Mouse (Mus musculus): Measurements from ENCODE around the gene Wap. TPM values are rescaled to one million over a fixed set of nuclear protein-coding genes. Genes with fewer than 3 reads are reported as not detected.

Wap gene
- total RNA-seq, 2 experiments from 2014 or later, result not detected

DNA sequence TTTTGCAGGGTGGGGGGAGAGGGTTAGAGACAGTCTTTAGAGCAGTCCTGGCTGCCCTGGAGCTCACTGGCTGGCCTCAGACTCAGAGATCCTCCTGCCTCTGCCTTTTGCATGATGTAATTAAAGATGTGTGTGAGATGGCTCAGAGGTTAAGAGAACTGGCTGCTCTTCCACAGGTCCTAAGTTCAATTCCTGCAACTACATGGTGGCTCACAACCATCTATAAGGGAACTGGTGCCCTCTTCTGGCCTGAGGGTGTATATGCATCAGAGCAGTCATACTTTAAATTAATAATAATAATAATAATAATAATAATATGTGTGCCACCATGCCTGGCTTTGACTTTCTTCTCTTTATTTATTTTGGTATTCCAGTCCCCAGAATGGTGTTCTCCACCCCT, 8.8 kb downstream of the Wap start:
- DNase-seq, result peak; percentile 29 to 31
- intact Hi-C loops (cut with DNase I), result loop anchor here (5.0 kb wide), 3 partner anchors 102 to 262 kb away; partner anchors contain the start of gene Purb

DNA sequence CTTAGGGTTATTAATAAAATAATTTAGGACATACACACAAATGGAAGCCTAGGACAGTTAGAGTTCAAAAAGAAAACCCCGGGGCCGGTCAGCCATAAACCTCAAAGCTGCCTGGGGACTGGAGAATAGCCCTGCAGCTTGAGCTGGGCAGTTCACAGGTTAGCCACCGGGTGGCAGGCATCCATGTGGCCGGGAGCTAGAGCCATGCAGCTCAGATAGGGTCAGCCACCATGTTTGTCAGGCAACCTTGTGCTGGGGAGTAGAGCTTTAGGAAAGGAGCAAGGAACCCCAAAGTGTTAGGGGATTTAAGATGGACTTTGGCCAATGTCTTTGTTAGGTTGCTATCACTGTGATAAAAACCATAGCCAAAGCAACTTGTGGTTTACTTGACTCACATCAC, 9.9 kb downstream of the Wap start:
- DNase-seq, result peak; percentile 33 to 39
- intact Hi-C loops (cut with DNase I), result loop anchor here (5.0 kb wide), 3 partner anchors 101 to 261 kb away; partner anchors contain the start of gene Purb

DNA sequence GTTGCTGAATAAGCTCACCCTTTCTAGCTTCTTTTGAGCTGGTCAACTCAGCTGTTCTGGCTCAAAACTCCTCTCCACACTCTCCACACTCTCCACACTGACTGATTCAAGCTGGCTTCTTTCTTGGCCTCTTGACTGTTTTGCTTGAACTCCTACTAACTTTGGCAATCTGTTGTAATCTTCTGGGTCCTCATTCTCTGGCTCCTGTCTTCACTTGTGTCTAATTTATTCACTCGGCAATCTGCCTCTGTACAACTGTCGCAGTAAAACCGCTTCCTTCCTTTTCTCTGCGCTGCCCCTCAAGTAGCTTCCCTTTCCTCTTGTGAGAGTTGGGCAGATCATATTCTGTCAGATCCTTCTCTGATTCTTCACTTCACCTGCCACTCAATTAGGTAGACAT, 10.7 kb downstream of the Wap start:
- DNase-seq, result no peak

DNA sequence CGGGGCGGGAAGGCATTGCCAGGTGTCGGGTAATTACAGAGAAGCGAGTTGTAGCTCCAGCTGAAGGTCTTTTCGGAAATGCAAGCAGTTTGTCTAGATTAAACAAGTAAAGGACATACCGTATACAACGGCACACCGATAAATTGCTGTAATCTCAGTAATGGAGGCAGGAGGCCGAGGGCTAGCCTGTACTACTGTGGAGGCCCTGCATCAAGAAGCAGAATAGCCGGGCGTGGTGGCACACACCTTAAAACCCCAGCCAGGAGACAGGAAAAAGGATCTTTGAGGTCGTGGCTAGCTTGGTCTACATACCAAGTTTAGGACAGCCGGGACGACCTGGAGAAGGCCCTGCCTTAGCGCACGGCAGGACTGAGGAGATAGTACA, 12.1 kb downstream of the Wap start:
- intact Hi-C loops (cut with DNase I), result loop anchor here (1.0 to 5.0 kb wide), 4 partner anchors 80 to 259 kb away; partner anchors contain the start of genes Ccm2 and Purb
- no peak for DNase-seq

More for the DNA sequence above, 10.7 kb downstream of the Wap start:
- intact Hi-C loops (cut with DNase I), result loop anchor here (5.0 kb wide), 3 partner anchors 100 to 260 kb away; partner anchors contain the start of gene Purb

DNA sequence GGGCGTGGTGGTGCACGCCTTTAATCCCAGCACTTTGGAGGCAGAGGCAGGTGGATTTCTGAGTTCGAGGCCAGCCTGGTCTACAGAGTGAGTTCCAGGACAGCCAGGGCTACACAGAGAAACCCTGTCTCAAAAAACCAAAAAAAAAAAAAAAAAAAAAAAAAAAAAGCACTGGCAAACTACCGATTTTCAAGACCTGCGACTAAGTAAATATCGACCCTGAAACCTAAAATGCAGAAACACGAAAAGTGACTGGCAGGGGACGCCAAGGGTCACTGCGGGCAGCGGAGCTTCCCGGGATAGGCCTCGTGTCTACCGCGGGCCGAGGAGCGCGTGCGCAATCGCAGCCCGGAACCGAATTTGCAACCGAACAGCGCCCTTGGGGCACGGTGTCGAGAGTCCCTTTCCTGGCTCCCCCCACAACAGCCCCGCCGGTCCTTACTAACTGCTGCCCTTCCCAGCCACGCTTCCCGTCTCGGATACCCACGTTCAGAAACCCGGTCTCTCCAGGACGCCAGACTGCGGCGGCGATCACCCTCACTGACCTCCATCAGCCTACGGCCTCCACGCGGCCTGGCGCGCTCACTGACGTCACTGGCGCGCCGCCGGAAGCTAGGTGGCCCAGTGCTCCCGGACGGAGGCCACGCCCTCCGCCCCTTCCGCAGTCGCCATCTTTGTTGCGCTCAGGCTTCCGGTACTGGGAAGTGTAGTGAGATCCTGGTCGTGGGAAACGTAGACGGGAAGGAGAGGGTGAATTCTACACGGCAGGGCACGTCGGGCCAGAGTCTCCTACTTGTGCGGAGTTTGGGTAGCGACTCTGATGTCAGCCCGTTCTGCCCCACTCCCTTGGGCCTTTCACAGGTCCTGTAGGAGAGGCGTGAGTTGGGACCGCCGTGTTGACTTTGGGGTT, 12.7 kb downstream of the Wap start, which contains the start of gene Tbrg4:
Gene Tbrg4, minus strand, starts transcription at position 590 of the 910 bp plus-strand sequence.
- intact Hi-C loops (cut with DNase I), result loop anchor here (1.0 to 5.0 kb wide), 4 partner anchors 79 to 258 kb away; partner anchors contain the start of genes Ccm2 and Purb
- DNase-seq, result peak; percentile 93 to 96

DNA sequence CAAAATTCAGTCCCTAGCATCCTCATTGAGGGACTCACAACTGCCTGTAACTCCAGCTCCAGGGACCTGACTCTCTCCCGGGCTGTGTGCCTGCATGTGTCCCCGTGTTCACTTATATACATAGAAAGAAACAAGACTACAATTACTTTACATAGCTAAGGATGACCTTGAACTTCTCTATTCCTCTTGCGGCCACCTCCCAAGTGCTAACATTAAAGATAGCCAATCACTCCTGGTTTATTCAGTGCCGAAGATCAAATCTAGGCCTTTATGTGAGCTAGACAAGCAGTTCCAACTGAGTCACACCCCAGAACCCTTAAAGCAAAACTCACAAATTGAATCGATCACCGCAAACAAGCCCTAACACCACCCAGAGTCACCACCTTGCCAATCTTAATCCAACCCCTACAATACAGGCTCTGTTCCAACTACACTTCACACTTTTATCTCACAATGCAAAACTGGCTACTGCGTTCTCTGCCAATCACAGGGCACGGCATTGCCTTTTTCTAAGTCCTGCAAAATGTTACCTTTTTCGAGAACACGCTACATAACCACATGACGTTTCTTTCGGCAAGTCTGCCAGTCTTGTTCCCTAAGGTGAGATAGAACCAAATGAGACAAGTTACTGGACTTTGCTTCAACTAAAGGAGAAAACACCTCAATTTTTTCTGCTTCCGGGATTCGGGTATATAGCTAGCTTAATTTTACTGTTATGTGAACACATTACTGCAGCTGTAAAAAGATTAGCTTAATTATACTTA, 13.6 kb downstream of the Wap start:
- intact Hi-C loops (cut with DNase I), result loop anchor here (5.0 kb wide), 3 partner anchors 98 to 258 kb away; partner anchors contain the start of gene Purb
- DNase-seq, result no peak

DNA sequence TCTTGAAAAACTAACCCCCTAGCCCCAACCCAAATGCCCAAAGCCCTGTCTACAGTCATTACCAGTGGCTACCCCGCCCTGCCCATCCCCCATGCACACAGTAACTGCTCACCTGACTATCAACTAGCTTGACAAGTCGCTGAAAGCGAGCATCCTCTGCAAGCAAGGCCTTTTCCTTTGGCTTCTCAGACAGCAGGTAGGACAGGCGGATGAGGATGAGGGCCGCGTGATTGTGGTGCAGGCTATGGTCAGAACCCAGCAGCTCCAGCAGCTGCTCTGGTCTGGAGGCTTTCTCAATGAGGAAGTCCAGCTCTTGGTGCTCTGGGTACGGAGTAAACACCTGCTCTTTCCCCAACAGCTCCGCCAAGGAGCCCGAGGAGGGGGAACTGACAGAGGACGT, 14.7 kb downstream of the Wap start:
- no peak for DNase-seq
- intact Hi-C loops (cut with DNase I), result no loop called here

DNA sequence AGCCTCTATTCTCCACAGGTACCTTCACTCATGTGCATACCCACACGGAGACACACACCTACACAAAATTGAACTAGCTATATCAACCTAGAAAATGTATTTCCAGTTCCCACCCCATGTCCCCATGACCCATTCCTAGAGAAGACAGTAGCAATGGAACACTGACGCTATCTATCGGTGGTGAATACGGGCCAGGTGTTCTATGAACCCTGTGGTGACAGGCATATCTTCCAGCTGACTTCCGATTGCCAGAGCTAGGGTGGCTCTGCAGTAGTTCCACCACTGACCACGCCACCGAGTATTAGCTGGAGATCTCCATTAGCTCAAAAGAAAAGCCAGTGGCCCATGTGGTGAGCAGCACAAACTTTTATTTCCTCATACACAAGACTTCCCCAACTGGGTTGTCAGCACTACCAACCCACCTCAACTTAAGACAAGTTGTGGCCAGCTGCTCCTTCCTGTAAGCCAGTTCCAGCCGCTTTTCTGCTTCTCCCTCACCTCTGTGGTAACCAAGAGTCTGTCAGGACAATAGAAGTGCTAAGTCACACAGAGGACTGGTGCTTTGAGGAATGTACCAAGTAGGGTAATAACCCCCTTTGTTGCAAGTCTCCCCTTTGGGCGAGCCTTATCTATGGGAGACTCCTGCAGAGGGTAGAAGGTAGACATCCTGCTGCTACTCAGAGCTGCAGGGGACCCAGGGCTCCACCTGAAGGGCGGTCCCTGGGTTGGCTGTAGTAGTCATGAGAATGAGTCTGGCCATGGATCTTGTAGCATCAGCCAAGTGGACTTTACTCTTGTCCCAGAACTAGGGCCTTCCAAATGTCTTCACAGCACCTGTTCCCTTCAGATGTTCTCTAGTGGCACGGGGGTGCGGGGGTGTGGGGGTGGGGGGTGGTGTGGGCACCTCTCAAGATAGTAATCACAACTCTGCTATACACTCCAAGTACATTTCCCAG, 22.9 kb downstream of the Wap start:
- intact Hi-C loops (cut with DNase I), result no loop called here
- no peak for DNase-seq

DNA sequence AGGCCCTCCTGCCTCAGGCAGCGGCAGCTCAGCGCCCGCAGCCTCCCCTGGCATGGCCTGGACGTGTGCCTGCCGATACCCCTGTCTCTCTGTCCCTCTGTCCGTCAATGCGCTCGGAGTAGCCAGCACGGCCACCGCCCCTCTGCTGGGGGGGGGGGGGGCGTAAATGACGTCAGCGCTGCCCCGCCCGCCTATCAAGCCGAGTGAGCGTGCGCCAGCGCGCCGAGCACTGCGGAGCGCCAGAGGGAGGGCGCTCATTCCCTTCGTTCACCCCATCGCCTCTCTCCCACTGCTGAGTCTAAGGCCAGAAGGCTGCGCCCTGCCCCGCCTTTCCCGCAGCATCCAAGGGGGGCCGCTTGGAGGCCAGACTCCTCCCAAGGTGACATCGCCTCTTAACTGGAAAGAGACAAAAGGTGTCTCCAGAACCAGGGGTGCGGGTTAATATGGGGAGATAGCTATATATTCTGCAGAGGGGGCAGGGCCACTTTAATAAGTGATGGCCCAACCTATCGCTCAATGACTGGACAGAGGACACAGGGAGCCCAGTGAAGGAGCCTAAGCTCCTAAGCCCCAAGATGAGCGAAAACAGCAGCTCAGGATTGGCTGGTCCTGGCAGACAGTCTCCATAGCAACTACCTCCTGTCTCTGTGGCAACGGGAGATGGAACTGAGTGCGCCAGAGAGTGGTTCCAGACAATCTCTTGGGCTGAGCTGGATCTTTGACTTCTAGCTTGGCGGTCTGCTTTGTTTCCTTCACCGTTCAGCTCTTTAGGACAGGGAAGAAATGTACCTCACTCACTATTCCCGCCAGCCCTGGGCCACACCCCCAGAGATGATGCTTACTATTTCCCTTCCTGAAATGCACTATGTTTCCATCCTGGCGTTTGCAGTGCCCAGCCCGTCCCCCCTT, 32.7 kb downstream of the Wap start, which contains the start of gene Nacad:
Gene Nacad, minus strand, starts transcription at position 563 of the 909 bp plus-strand sequence.
- no peak for DNase-seq
- intact Hi-C loops (cut with DNase I), result no loop called here

DNA sequence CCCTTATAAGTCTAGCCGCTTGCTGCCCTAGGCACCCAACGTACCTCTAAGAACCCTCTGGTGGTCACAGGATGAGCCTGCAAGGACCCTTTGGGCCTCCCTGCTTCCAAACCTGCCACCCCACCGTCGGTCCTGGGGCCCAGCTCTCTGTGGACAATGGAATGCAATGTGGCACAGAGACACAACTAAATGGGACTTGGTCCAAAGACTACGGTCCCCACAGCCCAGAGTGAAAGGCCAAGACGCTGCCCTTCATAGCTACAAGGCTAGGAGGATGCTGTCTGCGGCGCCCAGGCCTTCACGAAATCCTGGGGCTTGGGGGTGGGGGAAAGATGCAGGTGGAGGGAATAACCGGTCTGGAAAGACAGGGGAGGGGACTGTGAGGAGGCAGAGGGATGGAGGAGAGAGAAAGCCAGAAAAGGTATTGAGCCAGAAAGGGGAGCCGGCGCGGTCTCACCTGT, 33.4 kb downstream of the Wap start:
- DNase-seq, result no peak
- intact Hi-C loops (cut with DNase I), result no loop called here

DNA sequence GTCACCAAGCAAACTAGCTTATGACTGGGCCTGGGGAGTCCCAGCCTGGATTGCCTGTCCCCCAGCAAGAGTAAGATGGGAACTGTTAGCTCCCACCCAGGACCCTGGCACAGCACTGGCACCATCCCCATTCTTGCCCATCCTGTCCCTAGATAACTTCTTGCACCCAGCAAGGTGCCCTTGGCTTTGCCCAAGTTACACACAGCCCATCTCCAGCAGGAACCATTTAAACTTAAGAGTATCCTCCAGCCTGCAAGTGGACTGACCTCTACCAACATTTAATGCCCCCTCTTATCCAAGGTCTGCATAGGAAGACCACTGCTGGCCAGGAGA, 33.9 kb downstream of the Wap start:
- DNase-seq, result no peak
- intact Hi-C loops (cut with DNase I), result no loop called here

DNA sequence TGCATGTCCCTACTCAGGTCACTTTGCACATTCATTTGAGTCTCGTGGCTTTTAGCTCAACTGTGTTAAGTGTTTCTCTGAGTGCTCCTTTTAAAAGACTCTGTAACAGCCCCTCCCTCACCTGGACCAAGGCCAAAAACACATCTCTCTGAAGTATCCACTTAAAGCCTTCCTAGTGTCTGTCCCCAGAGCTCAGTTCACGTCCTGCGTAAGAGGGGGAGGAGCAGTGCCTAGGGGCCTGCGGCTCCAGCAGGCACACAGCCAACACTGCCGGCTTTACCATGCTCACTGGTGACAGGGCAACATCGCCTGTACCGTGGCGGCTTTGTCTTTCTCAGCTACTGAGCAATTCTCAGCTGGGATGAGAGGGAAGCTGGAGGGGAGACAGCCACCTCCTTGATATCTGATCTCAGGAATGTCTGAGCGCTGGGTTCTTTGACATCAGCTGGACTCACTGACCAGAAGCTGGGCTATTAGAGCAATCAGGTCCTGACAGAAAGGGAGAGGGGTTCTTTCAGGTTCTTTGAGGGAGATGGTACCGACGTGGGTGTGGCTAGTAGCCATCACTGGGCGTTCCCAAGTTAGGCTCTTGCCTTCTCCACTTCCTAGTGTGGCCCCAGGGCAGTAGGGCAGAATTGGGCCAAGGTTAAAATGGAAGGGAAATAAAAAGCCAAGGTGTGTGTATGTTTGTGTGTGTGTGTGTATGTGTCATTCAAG, 34.4 kb downstream of the Wap start:
- DNase-seq, result peak in 1 of 2 experiments; percentile 33
- intact Hi-C loops (cut with DNase I), result no loop called here

DNA sequence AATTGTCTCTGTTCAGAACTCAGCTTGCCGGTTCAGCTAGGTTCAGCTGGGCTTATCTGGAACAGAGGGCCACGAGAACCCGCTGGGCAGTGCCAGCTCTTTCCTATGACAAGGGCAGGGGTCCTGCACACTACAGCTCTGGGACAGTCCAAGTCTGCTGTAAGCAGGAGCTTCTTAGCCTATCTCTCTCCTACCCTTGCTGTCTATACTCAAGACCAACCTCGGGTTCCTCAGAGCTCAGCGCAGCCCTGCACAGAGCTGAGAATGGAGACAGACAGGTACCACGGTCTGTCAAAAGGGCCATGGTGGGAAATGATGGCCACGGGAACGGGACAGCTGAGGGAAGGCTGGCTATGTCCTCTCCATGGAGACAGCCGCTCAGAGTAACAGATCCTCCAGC, 35.2 kb downstream of the Wap start:
- DNase-seq, result no peak
- intact Hi-C loops (cut with DNase I), result no loop called here

DNA sequence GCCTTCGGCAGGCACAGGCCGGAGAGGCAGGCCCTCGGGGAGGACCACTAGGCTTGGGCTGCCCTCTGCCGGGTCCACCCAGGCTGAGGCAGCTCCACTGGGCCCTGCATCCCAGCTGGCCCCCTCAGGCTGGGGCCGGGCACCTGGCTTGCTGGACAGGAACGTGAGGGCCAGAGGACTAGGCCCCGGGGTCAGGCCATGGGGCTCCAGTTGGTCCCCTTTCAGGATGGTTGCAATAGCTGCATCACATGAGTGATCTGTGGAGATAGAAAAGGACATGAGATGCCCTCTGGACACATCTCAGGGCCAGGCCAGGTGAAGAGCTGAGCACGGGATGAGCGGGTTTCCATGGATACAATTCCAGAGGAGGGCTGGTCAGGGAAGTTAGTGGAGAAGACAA, 35.8 kb downstream of the Wap start:
- intact Hi-C loops (cut with DNase I), result no loop called here
- no peak for DNase-seq

DNA sequence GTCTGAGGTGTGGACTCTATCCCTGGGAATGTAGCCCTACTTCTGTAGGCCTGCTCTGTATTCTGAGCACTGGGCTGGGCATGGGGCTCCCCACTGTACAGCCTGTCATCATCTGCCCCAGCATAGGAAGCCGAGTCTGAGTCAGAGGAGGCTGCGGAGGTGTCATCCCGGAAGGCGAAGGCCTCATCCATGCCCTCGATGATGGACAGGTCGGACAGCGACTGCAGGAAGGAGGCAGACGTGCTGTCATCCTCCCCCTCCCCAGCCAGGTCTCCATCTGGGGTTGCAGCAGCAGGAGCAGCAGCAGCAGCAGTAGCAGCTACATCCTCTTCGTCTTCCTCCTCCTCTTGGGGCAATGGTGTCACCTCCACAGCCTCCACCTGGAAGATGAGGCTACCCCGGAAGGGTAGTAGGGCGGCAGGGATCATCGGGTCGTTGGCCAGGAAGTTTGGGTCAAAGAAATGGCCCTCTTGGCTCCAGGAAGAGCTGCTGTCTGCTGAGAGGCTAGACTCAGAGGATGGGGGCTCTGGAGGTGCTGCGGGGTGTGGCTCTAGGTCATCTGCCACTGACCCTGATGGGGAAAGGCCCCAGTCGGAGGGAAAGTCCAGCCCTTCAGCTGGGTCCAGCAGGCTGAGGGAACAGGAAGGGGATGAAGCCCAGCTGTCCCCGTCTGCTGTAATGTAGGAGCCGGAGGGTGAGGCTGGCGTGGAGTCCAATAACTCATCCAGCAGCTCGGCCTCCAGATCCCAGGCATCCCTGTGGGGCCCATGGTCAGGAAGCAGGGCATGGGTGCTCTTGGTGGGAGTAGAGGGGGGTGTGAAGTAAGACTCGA, 36.6 kb downstream of the Wap start:
- DNase-seq, result no peak
- intact Hi-C loops (cut with DNase I), result no loop called here

DNA sequence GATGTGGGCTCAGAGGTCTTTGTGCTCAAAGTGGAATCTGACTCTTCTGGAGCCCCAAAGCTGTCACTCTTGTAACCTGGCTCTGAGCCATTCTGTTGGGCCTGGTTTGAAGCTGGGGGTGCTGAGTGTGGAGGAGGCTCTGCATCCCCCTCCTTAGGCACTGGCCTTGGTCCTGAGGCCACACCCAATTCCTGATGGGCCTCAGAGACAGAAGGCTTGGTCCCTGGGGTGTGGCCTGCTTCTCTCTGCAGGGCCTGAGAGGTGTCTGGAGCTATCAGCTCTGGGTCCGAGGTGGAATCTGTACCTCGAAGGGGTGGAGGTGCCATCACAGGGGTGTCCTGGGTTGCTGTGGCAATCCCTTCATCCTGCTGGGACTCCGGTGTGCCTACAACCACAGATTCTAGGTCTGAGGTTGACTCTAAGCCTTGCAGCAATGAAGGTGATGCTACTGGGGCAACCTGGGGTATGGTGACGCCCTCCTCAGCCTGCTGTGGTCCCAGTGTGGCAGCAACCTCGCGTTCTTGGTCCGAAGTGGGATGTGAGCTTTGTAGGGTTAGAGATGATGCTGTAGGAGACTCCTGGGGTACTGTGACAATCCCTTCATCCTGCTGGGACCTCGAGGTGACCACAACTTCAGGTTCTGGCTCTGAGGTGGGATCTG, 38.0 kb downstream of the Wap start:
- DNase-seq, result no peak
- intact Hi-C loops (cut with DNase I), result no loop called here

DNA sequence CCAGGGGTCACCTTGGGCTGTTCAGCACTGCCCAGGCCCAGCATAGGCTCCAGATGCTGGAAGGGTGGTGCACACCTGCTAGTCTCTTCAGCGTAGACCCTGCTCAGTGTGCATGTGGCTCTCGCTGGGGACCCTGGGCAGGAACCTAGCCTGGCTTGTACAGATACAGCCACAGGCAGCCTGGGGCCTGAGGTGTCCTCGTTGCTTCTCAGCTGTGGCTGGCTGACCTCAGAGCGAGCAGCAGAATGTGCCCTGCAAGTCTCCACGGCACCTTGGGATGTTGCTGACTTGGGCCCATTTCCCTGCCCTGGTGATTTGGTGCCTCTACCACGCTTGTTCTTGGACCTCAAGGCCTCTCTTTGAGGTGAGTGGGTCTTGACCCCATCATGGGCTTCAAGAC, 38.6 kb downstream of the Wap start:
- intact Hi-C loops (cut with DNase I), result no loop called here
- DNase-seq, result no peak

Data from heart, postnatal 36 days (tissue).